Comparison of ENCODE assay signal across 21 mouse cellular contexts in genomic region chr3:79270980-79271555, GRCm38 (mm10). TPM values are rescaled to one million over a fixed set of nuclear protein-coding genes. Genes with fewer than 3 reads are reported as not detected.
DNase-seq lines count a peak whose midpoint lies in the region; ATAC-seq lines count a peak whose summit lies in the region.
"Had no signal": no experiment of that assay in that cellular context is flagged by ENCODE, and none has a peak within 500 bp of the region (broad histone marks: within the 10 kb centered on the region; RNA-seq: fewer than 3 reads in every experiment).

No protein-coding gene starts in this region.

- no peaks in the 10 kb centered on the region for H3K36me3 ChIP-seq in hindbrain, embryonic 12.5 days
- no peaks in the 10 kb centered on the region for H3K36me3 ChIP-seq in hindbrain, embryonic 11.5 days (ENCODE audit: control insufficient read depth, insufficient read depth, low read length)
- no peaks in the 10 kb centered on the region for H3K36me3 ChIP-seq in forebrain, embryonic 16.5 days (ENCODE audit: control insufficient read depth, insufficient read depth)
- no peaks in the 10 kb centered on the region for H3K36me3 ChIP-seq in midbrain, embryonic 15.5 days (replicated peaks)
- H3K36me3 ChIP-seq: kidney, embryonic 15.5 days; liver, embryonic 12.5 days had no signal

- H3K4me2 ChIP-seq in hindbrain, embryonic 12.5 days (replicated peaks): no peak overlapping the region
- no peak overlapping the region for H3K4me2 ChIP-seq in hindbrain, embryonic 11.5 days (replicated peaks; ENCODE audit: low read depth, low read length)
- H3K4me2 ChIP-seq in forebrain, embryonic 16.5 days (ENCODE audit: low read length): no peak overlapping the region
- no peak overlapping the region; the same call in 1 of the 2 replicates for H3K4me2 ChIP-seq in midbrain, embryonic 15.5 days
- H3K4me2 ChIP-seq: heart, embryonic 11.5 days; kidney, embryonic 15.5 days; liver, embryonic 12.5 days had no signal

- DNase-seq in hindbrain, embryonic 11.5 days (ENCODE audit: low spot score): no peak
- peak; percentile 30 for DNase-seq in MN1 (ENCODE audit: low spot score)
- no peak for DNase-seq in gastrocnemius, postnatal 14 days
- no peak for DNase-seq in ovary, postnatal 10 days (ENCODE audit: low spot score)
- no peak for DNase-seq in natural killer cell, adult 2 months (ENCODE audit: low spot score in 2 of 2)
- DNase-seq: adrenal gland, postnatal 36 days; cerebellum, adult 2 months; gastrocnemius, adult 2 months; heart, postnatal 14 days; lung, adult 2 months; thymus, postnatal 14 days had no signal

- peak; percentile 66 for ATAC-seq in hindbrain, embryonic 12.5 days (ENCODE audit: low FRiP score)
- no peak for ATAC-seq in hindbrain, embryonic 11.5 days (ENCODE audit: low FRiP score)
- peak; percentile 63 for ATAC-seq in forebrain, embryonic 16.5 days
- peak; percentile 39; the same call in 1 of the 2 replicates for ATAC-seq in midbrain, embryonic 15.5 days (replicated peaks)
- ATAC-seq: inflammation-experienced regulatory T-cells, adult 6 months; liver, embryonic 12.5 days had no signal

- no peaks in the 10 kb centered on the region for H3K9me3 ChIP-seq in hindbrain, embryonic 12.5 days (replicated peaks)
- no peaks in the 10 kb centered on the region for H3K9me3 ChIP-seq in hindbrain, embryonic 11.5 days (ENCODE audit: control insufficient read depth, low read length)
- H3K9me3 ChIP-seq in forebrain, embryonic 16.5 days (ENCODE audit: control insufficient read depth, low read length): no peaks in the 10 kb centered on the region
- no peaks in the 10 kb centered on the region for H3K9me3 ChIP-seq in midbrain, embryonic 15.5 days
- H3K9me3 ChIP-seq: kidney, embryonic 15.5 days; liver, embryonic 12.5 days; megakaryocyte, embryonic 14.5 days had no signal

- H3K27ac ChIP-seq in hindbrain, embryonic 12.5 days: peak overlapping the region; percentile 40; the same call in 1 of the 2 replicates
- H3K27ac ChIP-seq in hindbrain, embryonic 11.5 days (ENCODE audit: low read depth, low read length): no peak overlapping the region
- no peak overlapping the region for H3K27ac ChIP-seq in forebrain, embryonic 16.5 days (ENCODE audit: low read length)
- peak overlapping the region; percentile 32; the same call in 1 of the 2 replicates for H3K27ac ChIP-seq in midbrain, embryonic 15.5 days
- H3K27ac ChIP-seq: gastrocnemius, adult 2 months; kidney, embryonic 15.5 days; liver, embryonic 12.5 days had no signal

- H3K9ac ChIP-seq in hindbrain, embryonic 12.5 days: no peak overlapping the region
- H3K9ac ChIP-seq in hindbrain, embryonic 11.5 days (ENCODE audit: low read depth, low read length): no peak overlapping the region
- no peak overlapping the region for H3K9ac ChIP-seq in forebrain, embryonic 16.5 days (replicated peaks; ENCODE audit: low read depth, low read length)
- H3K9ac ChIP-seq in midbrain, embryonic 15.5 days: no peak overlapping the region
- H3K9ac ChIP-seq: kidney, embryonic 15.5 days; liver, embryonic 12.5 days had no signal

- H3K27me3 ChIP-seq in hindbrain, embryonic 12.5 days: no peaks in the 10 kb centered on the region
- no peaks in the 10 kb centered on the region for H3K27me3 ChIP-seq in hindbrain, embryonic 11.5 days (ENCODE audit: control insufficient read depth, insufficient read depth, low read length)
- no peaks in the 10 kb centered on the region for H3K27me3 ChIP-seq in forebrain, embryonic 16.5 days (replicated peaks; ENCODE audit: control insufficient read depth, insufficient read depth, low read length)
- H3K27me3 ChIP-seq in midbrain, embryonic 15.5 days (replicated peaks): no peaks in the 10 kb centered on the region
- H3K27me3 ChIP-seq: CH12.LX; kidney, embryonic 15.5 days; liver, embryonic 12.5 days; megakaryocyte, embryonic 14.5 days had no signal

- no peak overlapping the region for H3K4me3 ChIP-seq in hindbrain, embryonic 12.5 days
- H3K4me3 ChIP-seq in hindbrain, embryonic 11.5 days (ENCODE audit: low read depth, low read length): no peak overlapping the region
- no peak overlapping the region for H3K4me3 ChIP-seq in forebrain, embryonic 16.5 days (replicated peaks; ENCODE audit: low read length)
- H3K4me3 ChIP-seq in midbrain, embryonic 15.5 days: no peak overlapping the region
- H3K4me3 ChIP-seq: gastrocnemius, adult 2 months; kidney, embryonic 15.5 days; liver, embryonic 12.5 days; megakaryocyte, embryonic 14.5 days; myocyte had no signal

- peaks cover 26% of the 10 kb centered on the region for H3K4me1 ChIP-seq in hindbrain, embryonic 12.5 days
- no peaks in the 10 kb centered on the region for H3K4me1 ChIP-seq in hindbrain, embryonic 11.5 days (replicated peaks; ENCODE audit: control insufficient read depth, insufficient read depth, low read length)
- peaks cover 22% of the 10 kb centered on the region for H3K4me1 ChIP-seq in forebrain, embryonic 16.5 days (replicated peaks; ENCODE audit: control insufficient read depth, insufficient read depth, low read length)
- H3K4me1 ChIP-seq in midbrain, embryonic 15.5 days: peaks cover 16% of the 10 kb centered on the region

- WGBS in hindbrain, embryonic 12.5 days: 61% methylated on average over 12 of the region's 12 CpGs
- WGBS in hindbrain, embryonic 11.5 days: 78% methylated on average over 12 of the region's 12 CpGs
- WGBS in forebrain, embryonic 16.5 days: 27% methylated on average over 12 of the region's 12 CpGs
- 39% methylated on average over 12 of the region's 12 CpGs for WGBS in midbrain, embryonic 15.5 days

- intact Hi-C loops in gastrocnemius, postnatal 14 days (cut with DNase I; ENCODE audit: low total_unique reads): no loop called here

RNA-seq across cellular contexts. Expression of gene Rapgef2, which starts 15.2 kb away (rescaled TPM):
- 12.1 and 12.4 TPM in 2 replicates for polyA plus RNA-seq in hindbrain, embryonic 12.5 days (2016; fragmentation: Nextera tagmentation; extraction: Ambion mirVana)
- 6.7 and 8.1 TPM in 2 replicates for polyA plus RNA-seq in hindbrain, embryonic 11.5 days (2014; fragmentation: Nextera tagmentation; extraction: Ambion mirVana)
- polyA plus RNA-seq in forebrain, embryonic 16.5 days (2015; fragmentation: Nextera tagmentation; extraction: Ambion mirVana): 10.8 and 13.4 TPM in 2 replicates
- 14.4 and 14.8 TPM in 2 replicates for polyA plus RNA-seq in midbrain, embryonic 15.5 days (2015; fragmentation: Nextera tagmentation; extraction: Ambion mirVana)
- 10 to 100 TPM; 20.5 to 21.0 TPM for total RNA-seq in gastrocnemius, postnatal 14 days (2021)

Comparison
In these comparisons a context has a peak if more than half of its experiments do, and no peak if none do; other contexts are left out.
1. H3K27ac ChIP-seq: peak in hindbrain, embryonic 12.5 days (single experiment) and midbrain, embryonic 15.5 days (single experiment); none in hindbrain, embryonic 11.5 days (single experiment) and forebrain, embryonic 16.5 days (single experiment).